Mouse (Mus musculus) mouse embryonic stem cell (cell line): ENCODE measurements around the gene Slc25a45.

ENCODE experiments used
- in situ Hi-C, 2 experiments: fragments of 300-500 bp; cut with MboI; formaldehyde crosslinking; loops; 1 replicate in 1 of 2; 3 replicates in 1 of 2; pipeline ENCODE4 v1.14.3; 2019 to 2020; ENCODE audit warnings: low sequenced_read_pairs in 2 of 2, low pct_unique_long_range_greater_than_20kb in 1 of 2, mixed read lengths in 1 of 2; ENCODE audit not compliant: unreplicated experiment in 1 of 2

Gene Slc25a45

DNA sequence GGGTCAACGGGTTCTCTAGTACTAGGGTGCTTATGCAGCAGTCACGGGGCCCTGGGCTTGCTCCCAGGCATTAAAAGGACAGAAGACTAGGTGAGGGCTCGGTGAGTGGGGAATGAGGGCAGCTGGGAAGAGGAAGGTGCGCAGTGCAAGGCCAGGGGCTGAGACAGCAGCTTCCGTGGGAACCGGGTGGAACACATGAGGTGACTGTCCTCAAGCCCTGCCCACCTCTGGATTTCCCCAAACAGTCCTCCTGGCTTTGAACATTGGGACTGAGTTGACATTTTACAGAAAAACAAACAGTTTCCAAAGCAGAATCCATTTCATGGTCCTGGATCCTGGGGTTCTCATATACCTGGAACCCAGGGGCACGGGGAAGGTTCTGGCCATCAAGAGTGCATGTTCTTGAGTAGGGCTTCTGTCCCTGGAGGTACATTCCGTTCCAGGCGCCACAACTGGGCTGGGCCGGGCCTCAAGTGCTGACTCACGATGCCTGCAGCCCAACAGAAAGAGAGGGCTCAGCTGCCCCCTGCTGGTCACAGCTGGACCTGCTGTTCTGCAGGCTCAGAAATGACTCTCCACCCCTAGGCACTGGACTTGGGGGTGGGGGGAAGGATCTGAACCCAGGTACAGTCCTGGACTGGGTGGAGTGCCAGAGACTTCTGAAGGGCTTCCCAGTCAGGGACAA, 27.6 kb upstream of the Slc25a45 start:
- in situ Hi-C loops = loop anchor here (5.0 to 10.0 kb wide), 2 partner anchors 55 to 58 kb away; no protein-coding TSS in a partner anchor

- in situ Hi-C loops = loop anchor here (5.0 to 10.0 kb wide), 2 partner anchors 56 to 59 kb away; no protein-coding TSS in a partner anchor
Observed at GRCm38 (mm10) chr19:5850860-5851259, 26.7 kb upstream of the Slc25a45 start.

- in situ Hi-C loops = loop anchor here (5.0 to 10.0 kb wide), 2 partner anchors 57 to 59 kb away; no protein-coding TSS in a partner anchor
Observed at GRCm38 (mm10) chr19:5851481-5851971, 26.1 kb upstream of the Slc25a45 start.

DNA sequence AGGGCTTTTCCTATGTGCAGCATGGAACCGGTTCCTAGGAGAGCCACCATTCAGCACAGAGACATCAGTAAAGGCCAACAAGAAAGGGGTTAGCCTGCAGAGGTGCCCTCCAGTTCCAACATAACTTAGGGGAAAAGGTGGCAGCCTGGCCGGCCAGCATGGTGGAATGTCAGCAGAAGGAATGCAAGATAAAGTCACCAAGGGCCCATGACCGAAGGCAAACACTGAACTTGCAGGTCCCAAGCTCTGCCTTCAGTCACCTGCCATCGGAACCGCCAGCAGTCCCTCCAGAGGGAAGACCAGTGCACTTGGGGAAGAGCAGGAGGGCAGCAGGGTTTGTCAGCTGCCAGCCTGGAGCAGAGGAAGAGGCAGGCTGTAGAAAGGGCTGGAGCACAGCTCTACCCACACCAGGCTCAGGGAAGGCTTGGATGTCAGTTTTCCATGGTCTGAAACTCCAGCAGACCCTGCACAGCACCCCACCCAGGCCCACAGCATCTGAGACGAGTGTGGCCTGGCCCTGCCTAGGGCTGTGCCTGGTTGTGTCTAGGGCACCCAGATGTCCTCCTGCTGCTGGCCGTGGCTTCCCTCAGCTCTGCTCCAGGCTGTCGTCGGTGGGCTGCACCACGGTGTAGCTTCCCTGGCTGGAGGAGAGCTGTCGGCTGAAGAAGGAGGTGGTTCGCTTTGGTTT, 25.4 kb upstream of the Slc25a45 start:
- in situ Hi-C loops = loop anchor here (5.0 to 10.0 kb wide), 2 partner anchors 57 to 60 kb away; no protein-coding TSS in a partner anchor

DNA sequence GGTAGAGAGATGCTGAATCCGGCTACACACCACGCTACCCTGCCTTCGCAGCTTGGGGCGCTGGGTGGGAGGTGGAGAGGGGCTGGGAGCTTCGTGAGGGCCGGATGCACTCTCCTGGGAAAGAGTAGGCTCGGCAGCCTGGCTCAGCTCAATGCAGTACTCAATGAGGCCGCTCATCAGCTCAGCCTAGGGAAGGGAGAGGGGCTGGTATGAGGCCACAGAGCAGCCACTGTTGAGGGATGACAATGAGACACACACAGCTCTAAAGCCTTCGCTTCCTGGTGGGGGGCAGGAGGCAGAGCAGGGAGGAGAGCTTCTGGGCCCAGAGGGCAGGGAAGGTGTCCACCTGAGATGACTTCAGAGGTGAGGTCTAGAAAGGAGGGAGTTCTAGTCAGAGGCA, 21.0 kb upstream of the Slc25a45 start:
- in situ Hi-C loops = loop anchor here in 1 of 2 experiments (10.0 kb wide), 1 partner anchor 62 kb away; no protein-coding TSS in a partner anchor

- in situ Hi-C loops = no loop called here
Observed at GRCm38 (mm10) chr19:5862335-5863085, 15.1 kb upstream of the Slc25a45 start.

DNA sequence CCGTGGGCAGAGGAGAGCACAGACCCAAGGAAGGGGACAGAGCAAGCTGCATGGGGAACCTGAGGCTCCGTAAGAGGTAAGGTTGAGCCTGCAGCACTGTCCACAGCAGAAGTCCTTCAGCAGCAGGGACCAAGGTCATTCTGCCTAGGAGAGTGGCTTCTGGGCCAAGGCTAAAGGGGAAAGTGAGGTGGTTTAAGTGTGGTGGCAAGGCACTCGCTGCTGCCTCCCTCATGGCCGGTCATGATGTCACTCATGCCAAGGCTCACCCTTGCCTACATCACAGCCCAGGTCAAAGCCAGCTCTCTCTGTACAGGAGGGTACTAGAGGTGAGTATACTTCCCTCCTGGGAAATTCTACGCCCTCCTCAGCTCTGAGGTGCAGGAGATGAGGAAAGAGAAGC, 13.8 kb upstream of the Slc25a45 start:
- in situ Hi-C loops = no loop called here

- in situ Hi-C loops = no loop called here
Observed at GRCm38 (mm10) chr19:5864710-5865398, 12.8 kb upstream of the Slc25a45 start.

DNA sequence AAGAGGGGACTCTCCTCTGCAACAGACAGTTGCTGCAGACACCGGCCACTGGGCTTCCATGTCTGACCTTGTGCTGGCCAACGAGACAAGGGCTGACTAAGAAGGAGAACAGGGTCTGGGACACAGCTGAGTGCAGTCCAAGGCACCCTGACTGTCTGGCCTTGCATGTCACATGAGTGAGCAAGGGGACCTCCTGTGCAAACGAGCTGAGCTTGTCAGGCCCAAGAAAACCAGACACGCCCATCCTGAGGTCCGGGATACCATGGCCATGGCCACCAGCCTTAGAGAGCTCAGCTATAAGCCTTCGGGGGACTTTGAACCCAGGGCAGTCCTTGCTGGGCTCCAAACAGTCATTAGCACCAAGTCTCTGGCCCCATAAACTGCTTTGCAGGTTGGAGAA, 9.5 kb upstream of the Slc25a45 start:
- in situ Hi-C loops = no loop called here

GRCm38 (mm10) chr19:5871273-5871672, 6.3 kb upstream of the Slc25a45 start:
- in situ Hi-C loops = no loop called here

DNA sequence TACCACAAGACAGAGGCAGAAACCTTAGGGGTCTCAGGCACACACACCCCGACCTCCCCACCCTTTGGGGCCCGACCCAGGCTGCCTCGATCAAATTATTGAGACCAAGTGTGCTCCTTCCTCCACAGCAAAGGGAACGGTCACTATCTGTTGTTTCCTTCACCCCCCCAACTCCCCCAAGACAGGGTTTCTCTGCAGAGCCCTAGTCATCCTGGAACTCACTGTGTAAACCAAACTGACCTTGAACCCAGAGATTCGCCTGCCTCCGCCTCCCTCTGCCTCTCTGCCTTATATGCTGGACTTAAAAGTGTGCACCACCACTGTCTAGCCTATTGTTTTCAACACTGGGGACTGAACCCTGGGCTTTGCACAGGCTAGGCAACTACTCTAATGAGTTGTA, 5.9 kb upstream of the Slc25a45 start:
- in situ Hi-C loops = no loop called here

- in situ Hi-C loops = no loop called here
Observed at GRCm38 (mm10) chr19:5872528-5872927, 5.1 kb upstream of the Slc25a45 start.

DNA sequence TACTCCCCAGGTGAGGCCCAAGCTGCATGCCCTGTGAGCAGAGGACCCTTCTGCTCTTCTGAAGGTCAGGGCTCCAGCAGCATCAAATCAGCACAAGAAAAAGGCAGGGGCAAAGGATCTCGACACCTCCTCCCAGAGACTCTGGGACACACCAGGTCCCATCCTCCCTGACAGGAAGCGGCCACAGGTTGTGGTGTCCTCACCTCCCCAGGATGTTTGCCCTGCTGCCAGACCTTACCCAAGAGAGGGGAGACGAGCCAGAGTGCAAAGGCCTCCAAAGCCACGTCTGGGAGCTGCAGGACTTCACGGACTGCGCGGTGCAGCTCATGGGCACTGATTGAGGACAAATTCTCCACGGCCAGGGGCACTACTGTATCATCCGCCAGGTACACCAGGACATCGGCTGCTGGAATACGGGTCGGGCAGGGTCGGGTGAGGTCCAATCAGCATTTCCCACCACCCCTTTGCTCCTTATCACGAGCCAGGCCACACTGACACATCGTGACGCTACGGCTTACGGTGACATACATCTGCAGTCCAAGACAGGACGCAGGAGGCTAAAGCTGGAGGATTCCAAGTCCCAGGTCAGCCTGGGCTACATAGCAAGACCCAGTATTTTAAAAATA, 4.6 kb upstream of the Slc25a45 start:
- in situ Hi-C loops = no loop called here

DNA sequence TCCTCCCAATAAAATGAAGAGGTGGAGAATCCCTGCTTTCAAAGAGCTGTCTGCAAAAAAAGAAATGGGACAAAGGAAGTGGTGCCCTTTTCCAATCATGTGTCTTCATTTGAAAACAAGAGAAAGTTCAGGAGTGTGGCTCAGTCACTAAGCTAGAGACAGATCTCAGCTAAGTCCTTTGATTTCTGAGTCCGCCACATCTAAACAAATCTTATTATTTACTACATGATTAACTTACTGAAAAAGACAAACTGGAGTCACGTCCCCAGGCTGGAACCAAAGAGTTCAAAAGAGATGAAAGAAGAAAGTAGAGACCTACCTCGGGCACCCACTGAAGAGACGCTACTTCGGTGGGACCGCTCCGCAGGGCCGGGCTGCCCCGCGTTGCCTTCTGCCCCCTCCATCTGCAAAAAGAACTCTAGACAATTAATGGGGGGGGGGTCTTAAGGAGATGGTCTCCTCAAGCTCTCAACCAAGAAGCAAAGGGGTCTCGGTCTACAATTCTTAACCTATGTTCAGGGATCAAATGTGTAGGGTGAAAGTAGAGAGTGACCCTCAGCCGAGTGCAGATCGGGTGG, 3.1 kb upstream of the Slc25a45 start:
- in situ Hi-C loops = no loop called here

- in situ Hi-C loops = loop anchor here (5.0 to 25.0 kb wide), 3 partner anchors 83 to 338 kb away; no protein-coding TSS in a partner anchor
Observed at GRCm38 (mm10) chr19:5874969-5875480, 2.6 kb upstream of the Slc25a45 start, which contains the start of gene Frmd8. TSS of gene Frmd8 (minus strand) at chr19:5875274.

DNA sequence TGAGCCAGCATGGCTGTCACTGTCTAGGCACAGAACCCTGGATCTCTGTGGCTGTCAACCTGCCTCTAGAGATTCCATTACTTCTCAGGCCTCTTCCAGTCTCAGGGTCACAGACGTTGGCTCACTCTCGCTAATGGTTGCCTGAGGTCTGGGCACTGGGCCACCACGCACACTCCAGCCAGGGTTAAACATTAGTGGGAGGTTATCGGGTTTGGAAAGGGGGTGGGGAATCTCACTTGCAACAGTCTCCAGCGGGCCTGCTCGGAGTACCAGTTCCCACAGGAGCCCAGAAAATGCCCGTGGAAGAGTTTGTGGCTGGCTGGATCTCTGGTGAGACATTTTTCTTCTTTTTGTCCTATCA, 734 bp downstream of the Slc25a45 start:
- in situ Hi-C loops = loop anchor here (5.0 to 25.0 kb wide), 3 partner anchors 86 to 341 kb away; no protein-coding TSS in a partner anchor

- in situ Hi-C loops = loop anchor here (5.0 to 25.0 kb wide), 3 partner anchors 87 to 342 kb away; no protein-coding TSS in a partner anchor
Observed at GRCm38 (mm10) chr19:5878916-5879315, 1.3 kb downstream of the Slc25a45 start.
